Mouse (Mus musculus): ENCODE results near the gene Pla2g2c. TPM values are rescaled to one million over a fixed set of nuclear protein-coding genes. Genes with fewer than 3 reads are reported as not detected.
A peak's percentile ranks its signal among the peaks of the same experiment; 100 is the strongest.

Pla2g2c gene
- polyA plus RNA-seq, 1 experiment: 0.29 TPM

- TF ChIP-seq POLR2A (IDR thresholded peaks at IDR 0.05; ENCODE audit: extremely low read depth, insufficient read depth, low read length) (no peak), CTCF (IDR thresholded peaks at IDR 0.05; ENCODE audit: extremely low read depth, insufficient read depth, low read length) (no peak)
- no peak overlapping the region for H3K4me3 ChIP-seq (ENCODE audit: insufficient read depth, low read length)
- H3K4me1 ChIP-seq (ENCODE audit: control insufficient read depth, insufficient read depth, low read length): peaks cover 3% of the 10 kb centered on the region; the same call in 1 of the 2 replicates
- H3K27ac ChIP-seq (ENCODE audit: insufficient read depth, low read length): peak overlapping the region; percentile 59
Measured at GRCm38 (mm10) chr4:138693043-138693692, 31.4 kb upstream of the Pla2g2c start.

- Histone ChIP-seq H3K4me1 (ENCODE audit: control insufficient read depth, insufficient read depth, low read length) (peaks cover 3% of the 10 kb centered on the region; the same call in 1 of the 2 replicates), H3K27ac (ENCODE audit: insufficient read depth, low read length) (no peak overlapping the region), H3K4me3 (ENCODE audit: insufficient read depth, low read length) (no peak overlapping the region)
- TF ChIP-seq POLR2A (IDR thresholded peaks at IDR 0.05; ENCODE audit: extremely low read depth, insufficient read depth, low read length) (no peak), CTCF (IDR thresholded peaks at IDR 0.05; ENCODE audit: extremely low read depth, insufficient read depth, low read length) (no peak)
Measured at GRCm38 (mm10) chr4:138696720-138697119, 27.9 kb upstream of the Pla2g2c start.

GRCm38 (mm10) chr4:138697166-138697860 is 27.3 kb upstream of the Pla2g2c start:
- H3K4me3 ChIP-seq (ENCODE audit: insufficient read depth, low read length): no peak overlapping the region
- TF ChIP-seq POLR2A (IDR thresholded peaks at IDR 0.05; ENCODE audit: extremely low read depth, insufficient read depth, low read length) (no peak), CTCF (IDR thresholded peaks at IDR 0.05; ENCODE audit: extremely low read depth, insufficient read depth, low read length) (no peak)
- no peak overlapping the region for H3K27ac ChIP-seq (ENCODE audit: insufficient read depth, low read length)
- H3K4me1 ChIP-seq (ENCODE audit: control insufficient read depth, insufficient read depth, low read length): peaks cover 3% of the 10 kb centered on the region; the same call in 1 of the 2 replicates

GRCm38 (mm10) chr4:138698296-138698695 is 26.3 kb upstream of the Pla2g2c start:
- Histone ChIP-seq H3K4me1 (ENCODE audit: control insufficient read depth, insufficient read depth, low read length) (no peaks in the 10 kb centered on the region), H3K27ac (ENCODE audit: insufficient read depth, low read length) (no peak overlapping the region), H3K4me3 (ENCODE audit: insufficient read depth, low read length) (no peak overlapping the region)
- TF ChIP-seq CTCF (IDR thresholded peaks at IDR 0.05; ENCODE audit: extremely low read depth, insufficient read depth, low read length) (no peak), POLR2A (IDR thresholded peaks at IDR 0.05; ENCODE audit: extremely low read depth, insufficient read depth, low read length) (no peak)

GRCm38 (mm10) chr4:138700184-138700982 is 24.2 kb upstream of the Pla2g2c start:
- H3K4me3 ChIP-seq (ENCODE audit: insufficient read depth, low read length): no peak overlapping the region
- TF ChIP-seq POLR2A (IDR thresholded peaks at IDR 0.05; ENCODE audit: extremely low read depth, insufficient read depth, low read length) (no peak), CTCF (IDR thresholded peaks at IDR 0.05; ENCODE audit: extremely low read depth, insufficient read depth, low read length) (peak; percentile 83)
- no peaks in the 10 kb centered on the region for H3K4me1 ChIP-seq (ENCODE audit: control insufficient read depth, insufficient read depth, low read length)
- no peak overlapping the region for H3K27ac ChIP-seq (ENCODE audit: insufficient read depth, low read length)

- no peak for TF ChIP-seq CTCF (IDR thresholded peaks at IDR 0.05; ENCODE audit: extremely low read depth, insufficient read depth, low read length)
- Histone ChIP-seq H3K27ac (ENCODE audit: insufficient read depth, low read length) (no peak overlapping the region), H3K4me3 (ENCODE audit: insufficient read depth, low read length) (no peak overlapping the region)
Measured at GRCm38 (mm10) chr4:138701111-138701510, 23.5 kb upstream of the Pla2g2c start.

GRCm38 (mm10) chr4:138702031-138702430 is 22.6 kb upstream of the Pla2g2c start:
- Histone ChIP-seq H3K27ac (ENCODE audit: insufficient read depth, low read length) (no peak overlapping the region), H3K4me3 (ENCODE audit: insufficient read depth, low read length) (no peak overlapping the region), H3K4me1 (ENCODE audit: control insufficient read depth, insufficient read depth, low read length) (no peaks in the 10 kb centered on the region)
- TF ChIP-seq CTCF (IDR thresholded peaks at IDR 0.05; ENCODE audit: extremely low read depth, insufficient read depth, low read length) (no peak), POLR2A (IDR thresholded peaks at IDR 0.05; ENCODE audit: extremely low read depth, insufficient read depth, low read length) (no peak)

More at GRCm38 (mm10) chr4:138701111-138701510, 23.5 kb upstream of the Pla2g2c start:
- no peaks in the 10 kb centered on the region for H3K4me1 ChIP-seq (ENCODE audit: control insufficient read depth, insufficient read depth, low read length)

- TF ChIP-seq POLR2A (IDR thresholded peaks at IDR 0.05; ENCODE audit: extremely low read depth, insufficient read depth, low read length): no peak
- no peak for TF ChIP-seq CTCF (IDR thresholded peaks at IDR 0.05; ENCODE audit: extremely low read depth, insufficient read depth, low read length)
Measured at GRCm38 (mm10) chr4:138702528-138702927, 22.1 kb upstream of the Pla2g2c start.

GRCm38 (mm10) chr4:138703591-138703990 is 21.0 kb upstream of the Pla2g2c start:
- Histone ChIP-seq H3K27ac (ENCODE audit: insufficient read depth, low read length) (no peak overlapping the region), H3K4me3 (ENCODE audit: insufficient read depth, low read length) (no peak overlapping the region), H3K4me1 (ENCODE audit: control insufficient read depth, insufficient read depth, low read length) (no peaks in the 10 kb centered on the region)
- TF ChIP-seq POLR2A (IDR thresholded peaks at IDR 0.05; ENCODE audit: extremely low read depth, insufficient read depth, low read length) (no peak), CTCF (IDR thresholded peaks at IDR 0.05; ENCODE audit: extremely low read depth, insufficient read depth, low read length) (no peak)

More at GRCm38 (mm10) chr4:138702528-138702927, 22.1 kb upstream of the Pla2g2c start:
- H3K27ac ChIP-seq (ENCODE audit: insufficient read depth, low read length): no peak overlapping the region
- no peaks in the 10 kb centered on the region for H3K4me1 ChIP-seq (ENCODE audit: control insufficient read depth, insufficient read depth, low read length)
- no peak overlapping the region for H3K4me3 ChIP-seq (ENCODE audit: insufficient read depth, low read length)
